Mouse (Mus musculus) gastrocnemius, adult 2 months (tissue): ENCODE measurements around the gene Slc13a2. TPM values are rescaled to one million over a fixed set of nuclear protein-coding genes. Genes with fewer than 3 reads are reported as not detected.

Experiments
- DNase-seq: peaks from one replicate; pipeline ENCODE4 v3.0.0; 2022
- H3K27ac ChIP-seq: fragments of 200-600 bp; 2 replicates; pipeline ENCODE4 v1.8.1; 2022; ENCODE audit warnings: mild to moderate bottlenecking
- H3K4me3 ChIP-seq: fragments of 200-600 bp; 2 replicates; pipeline ENCODE4 v1.8.1; 2022; ENCODE audit warnings: mild to moderate bottlenecking, moderate library complexity
- CTCF ChIP-seq: fragments of 200-600 bp; IDR thresholded peaks from 2 replicates; pipeline ENCODE4 v1.8.1; 2022; ENCODE audit warnings: antibody characterized with exemption, mild to moderate bottlenecking, moderate library complexity
- intact Hi-C: fragments of 180-260 bp; cut with DNase I; formaldehyde crosslinking; loops from one replicate; pipeline ENCODE4 v1.15.1; 2025
- total RNA-seq, 2 experiments: library from RNA; stranded (reverse); gene quantifications; 2 replicates each; pipeline ENCODE4 v1.2.3; 2021

Gene Slc13a2
- total RNA-seq, 2 experiments from 2014 or later, result not detected

DNA sequence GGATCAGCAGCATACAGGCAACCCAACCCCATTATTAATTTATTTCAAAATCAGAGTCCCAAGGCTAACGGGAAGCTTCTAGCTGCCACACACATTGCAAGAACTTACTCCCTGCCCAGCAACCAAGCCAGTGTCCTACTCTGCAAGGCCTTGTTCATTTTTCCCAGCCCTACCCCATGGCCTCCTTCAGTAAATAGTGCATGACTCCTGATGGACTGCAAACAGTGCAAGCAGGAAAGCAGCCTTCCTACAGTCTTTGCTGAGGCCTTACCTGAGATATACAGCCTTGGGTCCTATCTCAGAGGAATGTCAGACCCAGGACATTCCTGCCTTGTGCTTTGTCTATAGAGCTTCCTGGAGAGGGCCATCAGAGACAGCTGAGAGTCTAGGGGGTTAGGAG, 3.6 kb upstream of the Slc13a2 start:
- intact Hi-C loops, result no loop called here
- Histone ChIP-seq H3K27ac (no peak overlapping the region), H3K4me3 (no peak overlapping the region)
- TF ChIP-seq CTCF, result no peak
- no peak for DNase-seq

DNA sequence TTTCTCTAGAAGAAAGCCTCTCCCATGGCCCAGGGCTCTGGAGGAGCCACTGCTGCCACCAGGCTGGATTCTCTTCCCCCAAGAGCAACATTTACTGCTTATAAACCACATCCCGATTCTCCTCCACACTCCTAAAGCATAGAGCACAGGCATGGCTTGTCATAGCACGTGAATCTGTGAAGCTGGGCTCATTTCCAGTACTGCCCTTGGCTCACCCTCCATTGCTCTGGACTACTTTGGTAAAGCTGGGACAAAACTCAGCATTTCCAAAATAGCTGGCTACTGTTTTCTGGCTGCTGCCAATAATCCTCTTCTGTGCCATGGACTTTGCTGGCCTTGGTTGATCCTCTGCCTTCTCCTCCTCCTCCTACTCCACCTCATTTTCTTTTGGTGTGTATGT, 2.3 kb upstream of the Slc13a2 start:
- no peak for TF ChIP-seq CTCF
- no peak for DNase-seq
- intact Hi-C loops, result no loop called here
- Histone ChIP-seq H3K4me3 (no peak overlapping the region), H3K27ac (no peak overlapping the region)

GRCm38 (mm10) chr11:78421201-78422009, 612 bp downstream of the Slc13a2 start:
- DNase-seq, result no peak
- TF ChIP-seq CTCF, result no peak
- H3K4me3 ChIP-seq, result no peak overlapping the region
- intact Hi-C loops, result no loop called here
- no peak overlapping the region for H3K27ac ChIP-seq

GRCm38 (mm10) chr11:78420263-78420889, 1.6 kb downstream of the Slc13a2 start:
- no peak for DNase-seq
- intact Hi-C loops, result no loop called here

GRCm38 (mm10) chr11:78416854-78417253, 5.2 kb downstream of the Slc13a2 start:
- no peak overlapping the region for H3K27ac ChIP-seq
- no peak overlapping the region for H3K4me3 ChIP-seq
- peak; percentile 58 for DNase-seq
- TF ChIP-seq CTCF, result no peak
- intact Hi-C loops, result no loop called here

More at GRCm38 (mm10) chr11:78420263-78420889, 1.6 kb downstream of the Slc13a2 start:
- H3K27ac ChIP-seq, result no peak overlapping the region
- no peak overlapping the region for H3K4me3 ChIP-seq
- no peak for TF ChIP-seq CTCF

- intact Hi-C loops, result no loop called here
- Histone ChIP-seq H3K27ac (peak overlapping the region; percentile 24; the same call in 1 of the 2 replicates), H3K4me3 (no peak overlapping the region)
- TF ChIP-seq CTCF, result no peak
- DNase-seq, result no peak
Measured at GRCm38 (mm10) chr11:78412861-78413260, 9.2 kb downstream of the Slc13a2 start.

DNA sequence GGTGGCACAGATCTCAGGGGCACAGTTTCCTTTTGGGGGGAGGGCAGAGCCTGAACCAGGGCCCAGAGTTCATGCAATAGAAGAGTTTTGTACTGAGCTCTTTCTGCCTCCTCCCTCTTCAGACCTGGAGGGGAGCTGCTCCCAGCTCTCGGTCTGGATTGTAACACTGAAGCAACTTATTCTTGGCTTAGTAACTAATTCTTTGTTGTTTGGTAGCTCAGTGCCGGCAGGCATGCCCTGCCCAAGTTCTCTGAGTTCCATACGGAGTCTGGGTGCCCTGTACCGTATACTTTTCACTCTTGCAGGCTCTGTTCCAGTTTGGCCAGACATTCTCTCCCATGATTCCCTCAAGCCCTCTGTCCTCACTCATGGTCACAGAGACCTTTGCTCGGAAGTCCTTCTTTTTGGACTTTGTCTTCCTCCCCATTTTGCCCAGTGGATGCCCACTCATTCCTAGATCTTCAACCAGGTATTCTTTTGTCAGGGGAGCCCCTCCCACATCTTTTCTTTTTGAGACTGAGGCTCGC, 9.6 kb downstream of the Slc13a2 start:
- peak overlapping the region; percentile 1; the same call in 1 of the 2 replicates for H3K4me3 ChIP-seq
- peak overlapping the region; percentile 24 for H3K27ac ChIP-seq
- no peak for TF ChIP-seq CTCF
- intact Hi-C loops, result no loop called here
- DNase-seq, result no peak

- intact Hi-C loops, result no loop called here
- DNase-seq, result peak; percentile 69
- H3K4me3 ChIP-seq, result peak overlapping the region; percentile 1; the same call in 1 of the 2 replicates
Measured at GRCm38 (mm10) chr11:78411606-78412323, 10.3 kb downstream of the Slc13a2 start.

GRCm38 (mm10) chr11:78408256-78409240, 13.5 kb downstream of the Slc13a2 start:
- no peak for DNase-seq
- TF ChIP-seq CTCF, result no peak
- H3K27ac ChIP-seq, result no peak overlapping the region
- intact Hi-C loops, result no loop called here
- no peak overlapping the region for H3K4me3 ChIP-seq

More at GRCm38 (mm10) chr11:78411606-78412323, 10.3 kb downstream of the Slc13a2 start:
- TF ChIP-seq CTCF, result no peak
- H3K27ac ChIP-seq, result peak overlapping the region; percentile 24

DNA sequence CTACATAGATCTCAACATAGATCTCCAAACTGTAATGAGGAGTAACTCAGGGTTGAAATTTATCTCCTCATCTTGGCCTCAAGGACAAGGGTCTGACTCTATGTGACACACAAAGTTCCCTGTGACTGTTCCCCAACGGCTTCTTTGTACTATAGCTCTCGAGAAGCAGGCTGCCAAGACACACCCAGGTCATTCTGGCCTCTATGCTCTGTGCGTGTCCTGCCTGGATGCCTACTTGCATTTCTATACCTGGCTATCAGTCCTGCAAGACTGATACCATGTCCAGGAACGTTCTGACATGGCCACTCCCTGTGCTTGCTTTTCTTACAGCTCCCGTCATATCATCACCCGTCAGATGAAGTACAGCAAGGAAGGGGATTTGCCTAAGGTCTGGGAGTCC, 20.0 kb downstream of the Slc13a2 start:
- TF ChIP-seq CTCF, result no peak
- no peak for DNase-seq
- Histone ChIP-seq H3K4me3 (no peak overlapping the region), H3K27ac (no peak overlapping the region)
- intact Hi-C loops, result no loop called here

- TF ChIP-seq CTCF, result no peak
- H3K4me3 ChIP-seq, result no peak overlapping the region
- no peak overlapping the region for H3K27ac ChIP-seq
- no peak for DNase-seq
- intact Hi-C loops, result no loop called here
Measured at GRCm38 (mm10) chr11:78401469-78401868, 20.5 kb downstream of the Slc13a2 start.

GRCm38 (mm10) chr11:78400936-78401335, 21.1 kb downstream of the Slc13a2 start:
- intact Hi-C loops, result no loop called here
- no peak for DNase-seq
- H3K4me3 ChIP-seq, result no peak overlapping the region
- no peak for TF ChIP-seq CTCF
- H3K27ac ChIP-seq, result no peak overlapping the region
